Mouse (Mus musculus): Measurements from ENCODE around the gene Cd93.

DNA sequence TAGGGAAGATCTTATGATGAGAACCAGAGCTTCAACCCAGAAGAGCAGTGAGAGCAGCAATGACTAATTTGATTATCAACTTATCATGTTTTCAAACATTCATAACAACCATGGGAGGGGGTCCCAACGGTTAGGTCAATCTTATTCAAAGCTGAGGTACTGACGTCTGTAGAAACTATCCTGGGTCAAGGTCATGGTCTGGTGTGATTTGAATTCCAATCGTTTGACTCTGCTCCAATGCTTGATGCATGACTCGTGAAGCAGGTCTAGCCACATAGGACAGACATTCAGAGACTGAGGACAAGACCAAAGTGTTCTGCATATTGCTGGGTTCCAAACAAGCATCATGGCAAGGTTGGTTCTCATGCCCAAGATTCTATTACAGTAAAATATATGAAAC is 33.2 kb upstream of the Cd93 start:
- TF ChIP-seq CTCF (IDR thresholded peaks at IDR 0.05; ENCODE audit: control insufficient read depth, insufficient read depth, insufficient read length) (no peak), MYOD1 (IDR thresholded peaks at IDR 0.05; ENCODE audit: control insufficient read depth, insufficient read length, low read depth) (no peak), USF1 (IDR thresholded peaks at IDR 0.05; ENCODE audit: low read depth) (no peak), CEBPB (IDR thresholded peaks at IDR 0.05; ENCODE audit: low read depth) (no peak), MAX (IDR thresholded peaks at IDR 0.05) (no peak), MYOG (IDR thresholded peaks at IDR 0.05; ENCODE audit: control insufficient read depth, extremely low read depth, insufficient read length) (no peak), FOSL1 (IDR thresholded peaks at IDR 0.05; ENCODE audit: insufficient read depth, low read length, poor library complexity, severe bottlenecking) (no peak)

All from C2C12 (cell line).